Mouse (Mus musculus): ENCODE data around the gene Grb10.

DNA sequence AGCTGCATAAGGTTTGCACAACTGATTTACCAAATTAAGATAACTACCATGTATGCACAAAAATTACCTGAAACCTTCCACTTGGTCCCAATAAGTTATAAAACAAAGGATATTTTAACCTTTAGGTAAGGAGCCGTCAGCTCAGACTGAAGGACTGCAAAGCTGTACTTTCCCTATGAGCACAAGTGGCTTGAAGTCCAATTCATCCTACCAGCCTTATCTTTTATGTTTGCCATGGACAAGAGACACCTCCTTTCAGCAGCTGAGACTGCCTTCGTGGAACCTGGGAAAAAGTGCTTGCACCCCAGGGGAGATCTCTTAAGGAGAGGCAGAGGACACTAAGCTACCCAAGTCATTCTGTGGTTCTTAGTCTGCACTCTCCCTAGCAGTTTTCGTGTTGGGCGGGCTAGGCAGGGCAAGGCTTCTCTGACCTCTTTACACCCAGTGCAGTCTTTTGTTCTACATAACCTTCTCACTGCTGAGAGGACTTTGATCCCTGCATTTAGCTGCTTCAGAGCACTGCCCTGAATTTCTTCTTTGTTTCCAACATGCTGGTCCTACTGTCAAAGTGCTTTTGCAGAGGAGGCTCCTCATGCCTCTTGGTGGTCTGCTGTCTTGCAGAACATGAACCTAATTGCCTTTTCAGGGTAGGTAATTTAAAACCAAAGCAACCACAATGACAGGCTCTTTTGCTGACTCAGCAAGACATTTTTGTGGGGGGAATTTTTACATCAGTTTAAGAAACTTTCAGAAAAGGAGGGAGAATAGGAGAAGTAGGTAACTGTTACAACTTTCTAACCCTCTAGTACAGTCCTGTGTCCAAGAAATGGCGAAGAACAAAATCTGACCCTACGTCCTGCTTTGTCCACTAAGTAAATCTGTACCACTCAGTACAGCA lies 95.9 kb downstream of the Grb10 start:
- no peak for TF ChIP-seq POLR2A (IDR thresholded peaks at IDR 0.05; ENCODE audit: control insufficient read depth, extremely low read depth, insufficient read depth, low read length, poor library complexity)
- TF ChIP-seq CTCF (IDR thresholded peaks at IDR 0.05; ENCODE audit: borderline replicate concordance, control insufficient read depth, extremely low read depth, insufficient read depth, low read length, poor library complexity), result no peak

All from thymus, adult 2 months (tissue).